Mouse (Mus musculus) myocyte (in vitro differentiated cells): ENCODE data around the gene Fgf2. TPM values are rescaled to one million over a fixed set of nuclear protein-coding genes. Genes with fewer than 3 reads are reported as not detected.
A peak's percentile ranks its signal among the peaks of the same experiment; 100 is the strongest.

ENCODE experiments used
- H3K27me3 ChIP-seq: one replicate; pipeline ENCODE4 v1.6.1; 2011; ENCODE audit not compliant: control insufficient read depth, insufficient read depth, insufficient read length
- H3K36me3 ChIP-seq: one replicate; pipeline ENCODE4 v1.6.1; 2011; ENCODE audit not compliant: control insufficient read depth, insufficient read depth
- H3K4me2 ChIP-seq: one replicate; pipeline ENCODE4 v1.6.1; 2011; ENCODE audit warnings: low read depth, control low read depth
- H3K4me3 ChIP-seq: one replicate; pipeline ENCODE4 v1.5.1; 2011; ENCODE audit warnings: mild to moderate bottlenecking, control low read depth, moderate library complexity
- H3K79me2 ChIP-seq: one replicate; pipeline ENCODE4 v1.6.1; 2011; ENCODE audit not compliant: control insufficient read depth, insufficient read depth
- H3ac ChIP-seq: one replicate; pipeline ENCODE4 v1.6.1; 2011; ENCODE audit not compliant: control insufficient read depth, insufficient read length
- CEBPB ChIP-seq: IDR thresholded peaks from 2 replicates; pipeline ENCODE4 v1.6.1; 2011; ENCODE audit warnings: mild to moderate bottlenecking, moderate library complexity; ENCODE audit not compliant: poor library complexity, insufficient read depth, severe bottlenecking
- E2F4 ChIP-seq: IDR thresholded peaks from one replicate; pipeline ENCODE4 v1.6.1; 2011; ENCODE audit warnings: mild to moderate bottlenecking, control low read depth, moderate library complexity; ENCODE audit not compliant: insufficient read depth
- MAX ChIP-seq: IDR thresholded peaks from one replicate; pipeline ENCODE4 v1.6.1; 2011; ENCODE audit warnings: low read depth, mild to moderate bottlenecking, control low read depth
- MYOD1 ChIP-seq, 3 experiments: IDR thresholded peaks; one replicate each; pipeline ENCODE4 v1.6.1; 2011; ENCODE audit warnings: control low read depth in 2 of 3, low read depth in 2 of 3, mild to moderate bottlenecking in 2 of 3, moderate library complexity in 1 of 3; ENCODE audit not compliant: insufficient read length in 2 of 3, control insufficient read depth in 1 of 3
- MYOG ChIP-seq, 3 experiments: IDR thresholded peaks; one replicate each; pipeline ENCODE4 v1.6.1; 2011; ENCODE audit warnings: control low read depth in 2 of 3, low read depth in 2 of 3, mild to moderate bottlenecking in 2 of 3; ENCODE audit not compliant: insufficient read length in 2 of 3, control insufficient read depth in 1 of 3, insufficient read depth in 1 of 3
- POLR2A ChIP-seq: IDR thresholded peaks from one replicate; pipeline ENCODE4 v1.6.1; 2011; ENCODE audit warnings: low read depth, mild to moderate bottlenecking, control low read depth, moderate library complexity; ENCODE audit not compliant: insufficient read length
- POLR2AphosphoS2 ChIP-seq: IDR thresholded peaks from one replicate; pipeline ENCODE4 v1.6.1; 2011; ENCODE audit warnings: low read depth, control low read depth; ENCODE audit not compliant: insufficient read length
- REST ChIP-seq: IDR thresholded peaks from one replicate; pipeline ENCODE4 v1.6.1; 2011; ENCODE audit warnings: mild to moderate bottlenecking, control low read depth, moderate library complexity; ENCODE audit not compliant: insufficient read depth, insufficient read length
- SRF ChIP-seq: IDR thresholded peaks from one replicate; pipeline ENCODE4 v1.6.1; 2011; ENCODE audit warnings: low read depth; ENCODE audit not compliant: control insufficient read depth, insufficient read length
- TCF12 ChIP-seq: IDR thresholded peaks from one replicate; pipeline ENCODE4 v1.6.1; 2011; ENCODE audit warnings: mild to moderate bottlenecking, control low read depth; ENCODE audit not compliant: poor library complexity, insufficient read depth, severe bottlenecking
- TCF3 ChIP-seq: IDR thresholded peaks from one replicate; pipeline ENCODE4 v1.6.1; 2011; ENCODE audit warnings: low read depth, control low read depth; ENCODE audit not compliant: insufficient read length
- USF1 ChIP-seq: IDR thresholded peaks from one replicate; pipeline ENCODE4 v1.6.1; 2011; ENCODE audit warnings: low read depth, mild to moderate bottlenecking, control low read depth, moderate library complexity
- polyA plus RNA-seq: library from polyadenylated mRNA; unstranded; fragments of >200 nt; fragmentation: generic; extraction: Trizol; gene quantifications from one replicate; pipeline ENCODE4 v1.2.1, GENCODE M21; 2012; ENCODE audit warnings: missing spikeins

The Fgf2 gene
- polyA plus RNA-seq, 1 experiment, result 0.65 TPM

GRCm38 (mm10) chr3:37366381-37367053 lies 18.4 kb downstream of the Fgf2 start:
- Histone ChIP-seq H3K4me2 (no peak overlapping the region), H3K4me3 (no peak overlapping the region), H3ac (no peak overlapping the region), H3K27me3 (no peaks in the 10 kb centered on the region), H3K36me3 (no peaks in the 10 kb centered on the region), H3K79me2 (no peaks in the 10 kb centered on the region)
- TF ChIP-seq REST, result no peak
- no peak for TF ChIP-seq TCF12
- TF ChIP-seq TCF3, result no peak

- Histone ChIP-seq H3K27me3 (no peaks in the 10 kb centered on the region), H3K36me3 (no peaks in the 10 kb centered on the region), H3K79me2 (no peaks in the 10 kb centered on the region), H3K4me2 (peak overlapping the region; percentile 45), H3K4me3 (no peak overlapping the region), H3ac (no peak overlapping the region)
- TF ChIP-seq POLR2AphosphoS2 (no peak), TCF3 (no peak), MYOD1 (IDR thresholded peaks at IDR 0.05; ENCODE audit: control insufficient read depth in 1 of 3, insufficient read length in 2 of 3, low read depth in 2 of 3) (no peak), SRF (no peak), POLR2A (no peak), TCF12 (no peak), E2F4 (no peak), MYOG (IDR thresholded peaks at IDR 0.05; ENCODE audit: control insufficient read depth in 1 of 3, insufficient read depth in 1 of 3, insufficient read length in 2 of 3, low read depth in 2 of 3) (no peak), REST (no peak), MAX (no peak), CEBPB (no peak), USF1 (no peak)
Measured at GRCm38 (mm10) chr3:37370407-37370806, 22.3 kb downstream of the Fgf2 start.

- Histone ChIP-seq H3K79me2 (no peaks in the 10 kb centered on the region), H3K4me3 (no peak overlapping the region), H3ac (no peak overlapping the region), H3K27me3 (no peaks in the 10 kb centered on the region), H3K36me3 (no peaks in the 10 kb centered on the region), H3K4me2 (no peak overlapping the region)
- no peak for TF ChIP-seq CEBPB
- TF ChIP-seq TCF12, result no peak
- TF ChIP-seq USF1, result no peak
- TF ChIP-seq POLR2AphosphoS2, result no peak
- no peak for TF ChIP-seq REST
- TF ChIP-seq POLR2A, result no peak
- no peak for TF ChIP-seq MYOG (IDR thresholded peaks at IDR 0.05; ENCODE audit: control insufficient read depth in 1 of 3, insufficient read depth in 1 of 3, insufficient read length in 2 of 3, low read depth in 2 of 3)
- no peak for TF ChIP-seq TCF3
- TF ChIP-seq SRF, result no peak
- no peak for TF ChIP-seq MYOD1 (IDR thresholded peaks at IDR 0.05; ENCODE audit: control insufficient read depth in 1 of 3, insufficient read length in 2 of 3, low read depth in 2 of 3)
- no peak for TF ChIP-seq E2F4
- TF ChIP-seq MAX, result no peak
Measured at GRCm38 (mm10) chr3:37373712-37374111, 25.6 kb downstream of the Fgf2 start.

- no peaks in the 10 kb centered on the region for H3K36me3 ChIP-seq
- no peak for TF ChIP-seq TCF3
- no peak for TF ChIP-seq E2F4
- no peak for TF ChIP-seq REST
- TF ChIP-seq MAX, result no peak
- H3K4me2 ChIP-seq, result no peak overlapping the region
- H3K27me3 ChIP-seq, result no peaks in the 10 kb centered on the region
- H3K4me3 ChIP-seq, result no peak overlapping the region
- H3ac ChIP-seq, result no peak overlapping the region
- H3K79me2 ChIP-seq, result no peaks in the 10 kb centered on the region
Measured at GRCm38 (mm10) chr3:37377926-37378325, 29.8 kb downstream of the Fgf2 start.

- H3K27me3 ChIP-seq, result no peaks in the 10 kb centered on the region
- H3K36me3 ChIP-seq, result no peaks in the 10 kb centered on the region
- H3K79me2 ChIP-seq, result no peaks in the 10 kb centered on the region
- H3ac ChIP-seq, result no peak overlapping the region
- H3K4me3 ChIP-seq, result no peak overlapping the region
- peak in 2 of 3 experiments; percentile 57 to 59 for TF ChIP-seq MYOD1 (IDR thresholded peaks at IDR 0.05; ENCODE audit: control insufficient read depth in 1 of 3, insufficient read length in 2 of 3, low read depth in 2 of 3)
- TF ChIP-seq MYOG (IDR thresholded peaks at IDR 0.05; ENCODE audit: control insufficient read depth in 1 of 3, insufficient read depth in 1 of 3, insufficient read length in 2 of 3, low read depth in 2 of 3), result peak; percentile 46 to 81 (median 48)
- no peak for TF ChIP-seq CEBPB
- no peak for TF ChIP-seq E2F4
- TF ChIP-seq REST, result no peak
- no peak for TF ChIP-seq SRF
- TF ChIP-seq TCF12, result no peak
- H3K4me2 ChIP-seq, result no peak overlapping the region
Measured at GRCm38 (mm10) chr3:37378412-37378811, 30.3 kb downstream of the Fgf2 start.
